In the genomic region with DNA sequence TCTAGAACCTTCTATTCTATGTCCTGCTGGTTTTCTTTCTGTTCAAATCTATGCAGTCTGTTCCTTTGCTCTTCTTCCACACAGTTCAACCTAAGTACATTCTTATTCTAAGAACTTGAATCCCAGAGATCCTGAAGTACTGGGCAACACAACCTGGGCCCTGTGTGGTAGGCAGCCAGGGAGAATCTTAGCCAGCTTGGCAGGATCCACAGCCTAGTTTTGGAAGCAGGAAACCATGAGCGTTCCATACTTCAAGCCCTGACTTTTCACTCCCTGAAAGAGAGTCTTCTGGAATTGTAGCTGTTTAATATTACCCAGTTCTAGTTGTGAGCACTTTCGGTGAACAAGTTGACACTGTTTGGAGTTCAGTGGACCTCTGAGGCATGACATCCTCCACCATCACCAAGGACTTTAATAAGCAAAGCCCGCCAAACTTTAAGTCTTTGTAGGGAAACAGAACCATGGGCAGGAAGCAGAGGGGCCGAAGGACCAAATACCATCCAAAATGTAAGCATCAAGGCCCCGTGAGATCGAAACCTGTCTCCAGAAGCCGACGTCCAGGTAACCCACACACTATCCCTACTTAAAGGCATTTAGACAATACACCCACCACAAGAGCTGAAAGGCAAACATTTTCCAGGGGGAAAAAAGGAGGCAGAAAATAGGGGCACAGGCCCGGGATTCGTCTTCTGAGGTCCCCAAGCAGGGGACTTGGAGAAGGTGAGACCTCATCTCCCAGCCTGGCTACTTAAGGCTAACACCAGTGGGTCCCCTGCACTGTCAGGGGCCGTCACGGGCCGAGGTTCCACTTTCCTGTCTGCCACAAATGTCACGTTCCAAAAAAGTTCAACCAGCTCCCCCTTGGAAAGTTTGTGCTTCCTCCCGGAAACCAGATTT, we compare ENCODE assay signal across 7 mouse cellular contexts. TPM values are rescaled to one million over a fixed set of nuclear protein-coding genes. Genes with fewer than 3 reads are reported as not detected.
DNase-seq lines count a peak whose midpoint lies in the region; ATAC-seq and TF ChIP-seq lines count a peak whose summit lies in the region.

No protein-coding gene starts in this region.

- no peak for TF ChIP-seq EP300 in heart, postnatal 0 days (IDR thresholded peaks at IDR 0.05; ENCODE audit: low read depth)

- H3K9ac ChIP-seq in heart, postnatal 0 days (replicated peaks; ENCODE audit: low read depth, low read length), result peak overlapping the region; percentile 93
- peak overlapping the region; percentile 58 for H3K9ac ChIP-seq in liver, embryonic 12.5 days
- peak overlapping the region; percentile 97 for H3K9ac ChIP-seq in stomach, embryonic 16.5 days (ENCODE audit: low read length)

- WGBS in heart, postnatal 0 days, result 6% methylated on average over 15 of the region's 15 CpGs
- WGBS in liver, embryonic 12.5 days (ENCODE audit: insufficient replicate concordance), result 20% methylated on average over 15 of the region's 15 CpGs
- WGBS in stomach, embryonic 16.5 days, result 4% methylated on average over 15 of the region's 15 CpGs

- H3K27ac ChIP-seq in heart, postnatal 0 days (ENCODE audit: low read depth), result peak overlapping the region; percentile 95
- peak overlapping the region; percentile 61; the same call in 1 of the 2 replicates for H3K27ac ChIP-seq in liver, embryonic 12.5 days
- peak overlapping the region; percentile 88 for H3K27ac ChIP-seq in stomach, embryonic 16.5 days (ENCODE audit: low read length)

- intact Hi-C loops in left cerebral cortex, postnatal 4 days (cut with DNase I), result loop anchor here (10.0 kb wide), 1 partner anchor 81 kb away; no protein-coding TSS in a partner anchor

- H3K36me3 ChIP-seq in E14TG2a.4 (ENCODE audit: insufficient read depth, low read length), result no peaks in the 10 kb centered on the region
- no peaks in the 10 kb centered on the region for H3K36me3 ChIP-seq in heart, postnatal 0 days (replicated peaks; ENCODE audit: control insufficient read depth, insufficient read depth, low read length)
- no peaks in the 10 kb centered on the region for H3K36me3 ChIP-seq in liver, embryonic 12.5 days
- no peaks in the 10 kb centered on the region for H3K36me3 ChIP-seq in stomach, embryonic 16.5 days (ENCODE audit: control insufficient read depth, insufficient read depth, low read length)

- no peaks in the 10 kb centered on the region for H3K9me3 ChIP-seq in E14TG2a.4 (ENCODE audit: low read length)
- H3K9me3 ChIP-seq in heart, postnatal 0 days (replicated peaks; ENCODE audit: control insufficient read depth, low read length), result no peaks in the 10 kb centered on the region
- H3K9me3 ChIP-seq in liver, embryonic 12.5 days (replicated peaks), result no peaks in the 10 kb centered on the region
- H3K9me3 ChIP-seq in stomach, embryonic 16.5 days (replicated peaks; ENCODE audit: control insufficient read depth, low read length), result no peaks in the 10 kb centered on the region

- peaks cover 22% of the 10 kb centered on the region for H3K4me1 ChIP-seq in E14TG2a.4 (replicated peaks; ENCODE audit: low read depth, low read length)
- H3K4me1 ChIP-seq in heart, postnatal 0 days (ENCODE audit: control insufficient read depth, insufficient read depth), result peaks cover 49% of the 10 kb centered on the region
- peaks cover 13% of the 10 kb centered on the region; the same call in 1 of the 2 replicates for H3K4me1 ChIP-seq in liver, embryonic 12.5 days
- H3K4me1 ChIP-seq in stomach, embryonic 16.5 days (ENCODE audit: control insufficient read depth, insufficient read depth, low read length), result peaks cover 38% of the 10 kb centered on the region

- H3K4me2 ChIP-seq in heart, postnatal 0 days (ENCODE audit: low read depth, low read length), result peak overlapping the region; percentile 88
- peak overlapping the region; percentile 53 for H3K4me2 ChIP-seq in liver, embryonic 12.5 days
- H3K4me2 ChIP-seq in stomach, embryonic 16.5 days (ENCODE audit: low read depth, low read length), result peak overlapping the region; percentile 87

- H3K4me3 ChIP-seq in E14TG2a.4 (replicated peaks; ENCODE audit: low read length), result peak overlapping the region; percentile 86
- H3K4me3 ChIP-seq in heart, postnatal 0 days (ENCODE audit: low read depth, low read length), result peak overlapping the region; percentile 98
- H3K4me3 ChIP-seq in liver, embryonic 12.5 days, result peak overlapping the region; percentile 56
- peak overlapping the region; percentile 83 for H3K4me3 ChIP-seq in stomach, embryonic 16.5 days (replicated peaks; ENCODE audit: low read length)

- no peak for ATAC-seq in heart, postnatal 0 days (ENCODE audit: insufficient read depth, low read depth)
- no peak for ATAC-seq in liver, embryonic 12.5 days
- no peak for ATAC-seq in stomach, embryonic 16.5 days (ENCODE audit: insufficient read depth, low FRiP score)

- no peak for TF ChIP-seq CTCF in E14TG2a.4 (conservative IDR thresholded peaks at IDR 0.05; ENCODE audit: low read length)
- TF ChIP-seq CTCF in heart, postnatal 0 days (IDR thresholded peaks at IDR 0.05; ENCODE audit: low read depth), result no peak

- H3K27me3 ChIP-seq in E14TG2a.4 (ENCODE audit: insufficient read depth, low read length), result peaks cover 50% of the 10 kb centered on the region
- H3K27me3 ChIP-seq in heart, postnatal 0 days (ENCODE audit: control insufficient read depth, insufficient read depth, low read length), result no peaks in the 10 kb centered on the region
- peaks cover 50% of the 10 kb centered on the region for H3K27me3 ChIP-seq in liver, embryonic 12.5 days (replicated peaks)
- H3K27me3 ChIP-seq in stomach, embryonic 16.5 days (ENCODE audit: control insufficient read depth, insufficient read depth, low read length), result no peaks in the 10 kb centered on the region

- DNase-seq in NIH3T3 (ENCODE audit: low read depth), result peak; percentile 24
- DNase-seq in heart, postnatal 0 days (ENCODE audit: low spot score), result peak; percentile 21
- no peak for DNase-seq in urinary bladder, adult 18-20 months (ENCODE audit: low spot score in 2 of 2)
- DNase-seq in left cerebral cortex, postnatal 4 days, result no peak

RNA-seq across cellular contexts. Expression of a gene that starts 31.3 kb away (rescaled TPM):
- total RNA-seq in heart, postnatal 0 days (2014; rRNA removed; ENCODE audit: low replicate concordance), result 70.2 and 89.1 TPM in 2 replicates
- polyA plus RNA-seq in heart, postnatal 0 days (2015; fragmentation: Nextera tagmentation; extraction: Ambion mirVana), result 10.4 and 11.7 TPM in 2 replicates
- polyA plus RNA-seq in liver, embryonic 12.5 days (2016; fragmentation: Nextera tagmentation; extraction: Ambion mirVana), result 3.4 and 3.9 TPM in 2 replicates
- polyA plus RNA-seq in stomach, embryonic 16.5 days (2015; fragmentation: Nextera tagmentation; extraction: Ambion mirVana), result 19.7 and 19.8 TPM in 2 replicates
- total RNA-seq in left cerebral cortex, postnatal 4 days (2021), result 10 to 100 TPM; 21.6 to 23.4 TPM

Comparison
In these comparisons a context has a peak if more than half of its experiments do, and no peak if none do; other contexts are left out.
1. DNase-seq: peak in NIH3T3 (single experiment) and heart, postnatal 0 days (single experiment); none in urinary bladder, adult 18-20 months (0 of 2) and left cerebral cortex, postnatal 4 days (single experiment).
2. Peak in every context shown above with its lines, with median percentiles within 50 percentile points of each other: H3K4me3 ChIP-seq, H3K27ac ChIP-seq, H3K4me2 ChIP-seq and H3K9ac ChIP-seq.